Mouse (Mus musculus) left cerebral cortex, adult 11 months (tissue): ENCODE results near the gene Olfr1199.

Experiments
- DNase-seq: peaks from one replicate; pipeline ENCODE4 v3.0.0; 2022; ENCODE audit warnings: low spot score

Gene Olfr1199

GRCm38 (mm10) chr2:88760369-88760768 lies at the start of gene Olfr1199:
Gene Olfr1199 (minus strand): TSS chr2:88760469.
- no peak for DNase-seq

GRCm38 (mm10) chr2:88792736-88793135 lies 32.5 kb upstream of the Olfr1199 start, which contains the start of gene Olfr1201:
Gene Olfr1201 (plus strand): TSS chr2:88793036.
- DNase-seq: no peak

DNA sequence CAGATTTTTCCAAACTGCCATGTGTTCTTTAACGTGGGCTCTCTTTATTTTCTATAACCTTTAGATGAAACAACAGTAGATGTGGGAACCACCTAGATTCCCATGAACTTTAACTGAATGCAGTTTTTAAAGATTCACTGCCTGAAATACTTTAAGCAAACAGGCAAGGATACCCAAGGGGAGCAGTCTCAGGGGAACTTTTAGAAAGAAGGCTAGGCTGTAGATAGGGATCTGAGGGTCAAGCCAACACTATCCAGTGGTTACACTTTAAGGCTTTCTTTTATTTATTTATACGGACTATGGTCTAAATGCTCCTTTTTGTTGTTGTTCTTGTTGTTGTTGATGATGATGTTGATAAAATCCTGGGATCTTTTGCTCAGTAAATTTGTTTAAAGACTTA lies 10.1 kb upstream of the Olfr1199 start, which contains the start of gene Olfr1200:
TSS of gene Olfr1200 (minus strand) at position 101 of the 400 bp plus-strand sequence.
- DNase-seq: no peak

GRCm38 (mm10) chr2:88751270-88751669 lies 9.0 kb downstream of the Olfr1199 start, which contains the start of gene Olfr1198:
Gene Olfr1198 (minus strand): TSS chr2:88751370.
- DNase-seq: no peak

DNA sequence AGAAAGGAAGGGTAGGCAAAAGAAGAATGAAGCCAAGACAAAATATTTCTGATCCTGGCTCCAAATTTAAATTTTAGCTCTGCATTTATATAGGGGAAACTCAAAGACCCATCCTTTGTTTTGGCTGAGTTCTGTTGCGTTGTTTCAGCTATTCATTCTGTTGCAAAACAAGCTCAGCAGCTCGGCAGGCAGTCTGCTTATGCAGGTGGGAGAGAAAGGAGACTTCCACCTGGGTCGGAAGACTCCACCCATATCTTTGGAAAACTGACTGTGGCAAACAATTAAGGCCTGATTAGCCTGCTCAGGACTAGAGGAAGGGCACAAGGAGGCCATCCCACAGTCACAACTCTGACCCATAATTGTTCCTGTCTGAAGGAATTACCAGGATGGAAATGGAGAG lies 16.9 kb downstream of the Olfr1199 start:
- no peak for DNase-seq

- no peak for DNase-seq
Measured at GRCm38 (mm10) chr2:88732266-88732665, 28.0 kb downstream of the Olfr1199 start, which contains the start of gene Olfr1197. Gene Olfr1197 (minus strand): TSS chr2:88732366.

DNA sequence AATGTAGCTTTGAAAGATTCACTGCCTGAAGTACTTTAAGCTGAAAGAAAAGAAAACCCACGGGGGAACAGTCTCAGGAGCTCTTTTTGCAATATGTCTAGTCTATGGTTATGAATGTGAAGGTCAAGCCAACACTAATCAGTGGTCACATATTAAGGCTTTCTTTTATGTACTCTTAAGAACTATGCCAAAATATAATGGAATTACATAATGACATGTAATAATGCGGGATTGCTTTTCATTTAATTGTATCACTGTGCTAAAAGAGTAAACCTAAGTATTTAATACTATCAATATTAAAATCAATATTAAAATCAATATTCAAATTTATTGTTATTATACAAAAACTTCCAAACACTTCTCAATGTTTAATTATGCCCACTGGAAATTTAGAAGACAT lies 55.8 kb downstream of the Olfr1199 start, which contains the start of gene Olfr1196:
TSS of gene Olfr1196 (minus strand) at position 101 of the 400 bp plus-strand sequence.
- no peak for DNase-seq
